Mouse (Mus musculus): ENCODE results near the gene Il6st. TPM values are rescaled to one million over a fixed set of nuclear protein-coding genes. Genes with fewer than 3 reads are reported as not detected.

Il6st gene
- polyA plus RNA-seq, 1 experiment from 2014 or later: 4.3 TPM

DNA sequence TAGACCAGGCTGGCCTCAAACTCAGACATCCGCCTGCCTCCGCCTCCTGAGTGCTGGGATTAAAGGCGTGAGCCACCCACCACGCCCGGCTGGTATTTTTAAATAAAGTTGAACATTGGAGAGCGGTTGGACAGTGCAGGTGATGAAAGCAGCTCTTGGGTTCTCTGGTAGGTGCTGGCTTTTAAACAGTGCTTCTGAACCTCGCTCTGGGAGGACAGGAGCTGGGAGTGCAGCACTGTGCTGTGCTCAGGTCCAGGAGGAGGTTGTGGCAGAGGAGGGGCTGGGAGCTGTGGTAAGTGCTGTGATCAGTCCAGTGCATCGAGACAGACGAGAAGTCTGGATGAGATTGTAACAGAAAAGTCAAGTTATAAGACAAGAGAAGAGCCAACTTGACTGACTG lies 3.5 kb downstream of the Il6st start:
- Histone ChIP-seq H3K4me3 (replicated peaks) (no peak overlapping the region), H3K27me3 (peaks cover 13% of the 10 kb centered on the region), H3K9ac (no peak overlapping the region), H3K27ac (no peak overlapping the region), H3K4me1 (replicated peaks) (peaks cover 39% of the 10 kb centered on the region), H3K4me2 (no peak overlapping the region), H3K36me3 (no peaks in the 10 kb centered on the region), H3K9me3 (replicated peaks) (no peaks in the 10 kb centered on the region)
- no peak for DNase-seq
- ATAC-seq (ENCODE audit: low read depth): no peak
- 70% methylated on average over 9 of the region's 9 CpGs for WGBS (ENCODE audit: insufficient replicate concordance)

DNA sequence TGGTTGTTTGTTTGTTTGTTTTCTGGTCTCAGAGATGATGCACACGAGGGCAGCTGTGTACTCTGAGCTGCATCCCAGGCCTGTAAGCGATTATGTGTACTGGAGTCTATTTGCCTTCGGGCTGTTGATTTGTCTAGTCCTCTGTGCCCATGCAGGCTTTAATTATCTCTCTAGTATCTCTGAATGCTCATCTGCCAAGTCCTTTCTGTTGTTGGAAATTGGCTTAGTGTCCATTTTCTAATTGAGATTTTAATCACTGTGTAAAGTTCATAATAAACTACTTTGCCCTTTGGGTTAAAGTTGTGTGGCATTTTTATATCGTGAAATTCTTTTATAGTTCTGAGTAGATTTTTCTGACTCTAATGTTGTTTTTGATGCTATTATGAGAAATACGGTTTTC lies 5.6 kb downstream of the Il6st start:
- H3K9me3 ChIP-seq (replicated peaks): no peaks in the 10 kb centered on the region
- WGBS (ENCODE audit: insufficient replicate concordance): 65% methylated on average over 5 of the region's 5 CpGs

GRCm38 (mm10) chr13:112471201-112471600 lies 7.3 kb downstream of the Il6st start:
- DNase-seq (no peak), ATAC-seq (ENCODE audit: low read depth) (no peak)
- H3K36me3 ChIP-seq: peaks cover 9% of the 10 kb centered on the region
- no peak overlapping the region for H3K9ac ChIP-seq
- WGBS (ENCODE audit: insufficient replicate concordance): 75% methylated on average over 9 of the region's 9 CpGs
- H3K27ac ChIP-seq: no peak overlapping the region
- no peak overlapping the region for H3K4me2 ChIP-seq
- no peaks in the 10 kb centered on the region for H3K27me3 ChIP-seq
- H3K9me3 ChIP-seq (replicated peaks): no peaks in the 10 kb centered on the region
- peaks cover 20% of the 10 kb centered on the region for H3K4me1 ChIP-seq (replicated peaks)
- no peak overlapping the region for H3K4me3 ChIP-seq (replicated peaks)

More for the DNA sequence above, 5.6 kb downstream of the Il6st start:
- H3K27ac ChIP-seq: no peak overlapping the region
- DNase-seq (no peak), ATAC-seq (ENCODE audit: low read depth) (no peak)
- H3K4me3 ChIP-seq (replicated peaks): no peak overlapping the region
- H3K27me3 ChIP-seq: peaks cover 7% of the 10 kb centered on the region
- no peaks in the 10 kb centered on the region for H3K36me3 ChIP-seq
- H3K9ac ChIP-seq: no peak overlapping the region
- H3K4me1 ChIP-seq (replicated peaks): peaks cover 27% of the 10 kb centered on the region
- H3K4me2 ChIP-seq: no peak overlapping the region

GRCm38 (mm10) chr13:112472401-112473023 lies 8.6 kb downstream of the Il6st start:
- 81% methylated on average over 19 of the region's 19 CpGs for WGBS (ENCODE audit: insufficient replicate concordance)
- ATAC-seq (ENCODE audit: low read depth) (0 out of 2 replicates have a peak, but pooled peaks have one; percentile 23), DNase-seq (no peak)
- Histone ChIP-seq H3K9me3 (replicated peaks) (no peaks in the 10 kb centered on the region), H3K4me3 (replicated peaks) (no peak overlapping the region), H3K4me1 (replicated peaks) (peaks cover 11% of the 10 kb centered on the region), H3K27ac (no peak overlapping the region), H3K9ac (no peak overlapping the region), H3K27me3 (no peaks in the 10 kb centered on the region), H3K4me2 (no peak overlapping the region), H3K36me3 (peaks cover 11% of the 10 kb centered on the region)

DNA sequence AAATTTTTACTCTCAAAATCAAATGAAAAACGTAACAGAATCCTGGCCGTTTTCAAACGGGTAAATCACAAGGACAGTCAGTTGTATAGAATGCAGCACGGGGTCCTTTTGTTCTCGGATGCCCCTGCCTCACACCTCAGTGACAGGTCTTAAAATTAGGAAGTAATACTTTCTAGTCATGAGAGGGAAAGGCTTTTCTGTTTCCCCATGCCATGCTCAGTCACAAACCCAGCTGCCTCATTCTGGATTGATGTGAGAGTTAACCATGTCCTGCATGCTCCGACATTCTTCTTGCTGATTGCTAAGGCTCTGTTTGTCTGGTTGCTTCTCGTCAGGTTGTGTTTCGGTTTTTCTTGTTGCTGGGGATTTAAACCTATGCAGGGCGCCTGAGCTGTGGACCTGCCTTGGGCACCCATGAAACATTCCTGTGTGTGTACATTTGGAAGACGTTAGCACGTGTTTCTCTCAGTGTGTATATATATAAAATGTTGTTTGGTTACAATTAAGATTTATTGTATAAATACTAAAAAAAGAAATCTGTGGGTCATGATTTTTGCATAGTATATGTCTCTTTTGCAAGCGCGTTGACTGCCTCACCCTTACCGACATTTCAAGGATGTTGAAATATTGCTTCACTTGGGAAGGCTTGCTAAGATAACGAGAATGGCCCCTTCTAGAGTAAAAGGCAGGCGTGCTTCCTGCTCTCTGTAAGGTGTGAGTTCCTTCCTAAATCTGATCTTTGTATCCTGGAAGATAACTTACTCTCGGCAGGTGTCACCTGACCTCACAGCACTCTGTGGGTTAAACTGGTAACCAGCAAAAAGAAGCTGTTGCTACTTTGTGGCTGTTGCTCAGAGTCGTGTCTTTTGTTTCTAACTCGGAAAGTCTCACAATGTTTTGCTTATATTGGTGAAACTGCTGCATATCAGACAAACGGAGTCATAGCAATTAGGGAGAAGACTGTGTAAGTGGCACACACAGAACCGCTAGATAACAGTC lies 10.2 kb downstream of the Il6st start:
- no peaks in the 10 kb centered on the region for H3K27me3 ChIP-seq
- no peak overlapping the region for H3K9ac ChIP-seq
- H3K4me1 ChIP-seq (replicated peaks): peaks cover 10% of the 10 kb centered on the region
- ATAC-seq (ENCODE audit: low read depth): no peak
- H3K36me3 ChIP-seq: peaks cover 11% of the 10 kb centered on the region
- no peak overlapping the region for H3K4me3 ChIP-seq (replicated peaks)
- no peak overlapping the region for H3K27ac ChIP-seq
- no peak for DNase-seq
- no peaks in the 10 kb centered on the region for H3K9me3 ChIP-seq (replicated peaks)
- no peak overlapping the region for H3K4me2 ChIP-seq
- 67% methylated on average over 21 of the region's 21 CpGs for WGBS (ENCODE audit: insufficient replicate concordance)

DNA sequence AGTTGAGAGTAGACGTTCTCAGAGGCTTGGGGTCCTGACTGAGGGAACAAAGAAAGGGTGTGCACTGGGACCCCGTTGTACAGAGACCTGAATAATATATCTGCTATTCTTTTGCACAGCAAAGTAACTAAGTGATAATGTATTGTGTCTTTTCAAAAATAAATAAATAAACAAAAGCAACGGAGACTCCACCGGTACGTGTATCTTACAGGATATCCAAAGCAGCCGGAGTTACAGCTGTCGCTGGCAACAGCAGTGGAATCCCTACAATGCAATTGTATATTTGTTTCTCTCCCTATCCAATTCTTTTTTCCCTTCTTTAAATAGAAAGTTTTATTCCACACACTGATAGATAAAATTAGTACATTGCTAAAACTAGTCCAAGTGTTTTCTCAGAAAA lies 15.2 kb downstream of the Il6st start:
- Histone ChIP-seq H3K9me3 (replicated peaks) (no peaks in the 10 kb centered on the region), H3K4me2 (no peak overlapping the region), H3K27me3 (no peaks in the 10 kb centered on the region), H3K4me1 (replicated peaks) (no peaks in the 10 kb centered on the region), H3K4me3 (replicated peaks) (no peak overlapping the region), H3K27ac (no peak overlapping the region), H3K36me3 (peaks cover 22% of the 10 kb centered on the region), H3K9ac (no peak overlapping the region)
- ATAC-seq (ENCODE audit: low read depth): no peak
- DNase-seq: no peak
- 77% methylated on average over 7 of the region's 7 CpGs for WGBS (ENCODE audit: insufficient replicate concordance)

DNA sequence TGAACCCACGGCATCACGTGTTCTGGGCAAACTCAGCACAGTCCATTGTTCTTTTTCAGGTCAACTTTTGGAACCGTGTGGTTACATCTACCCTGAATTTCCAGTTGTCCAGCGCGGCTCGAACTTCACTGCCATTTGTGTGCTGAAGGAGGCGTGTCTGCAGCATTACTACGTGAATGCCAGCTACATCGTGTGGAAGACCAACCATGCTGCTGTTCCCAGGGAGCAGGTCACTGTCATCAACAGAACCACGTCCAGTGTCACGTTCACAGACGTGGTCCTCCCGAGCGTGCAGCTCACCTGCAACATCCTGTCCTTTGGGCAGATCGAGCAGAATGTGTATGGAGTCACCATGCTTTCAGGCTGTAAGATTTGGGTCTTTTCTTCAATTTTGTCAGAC lies 16.1 kb downstream of the Il6st start:
- no peak overlapping the region for H3K27ac ChIP-seq
- WGBS (ENCODE audit: insufficient replicate concordance): 77% methylated on average over 15 of the region's 15 CpGs
- H3K4me1 ChIP-seq (replicated peaks): no peaks in the 10 kb centered on the region
- peaks cover 27% of the 10 kb centered on the region for H3K36me3 ChIP-seq
- H3K9me3 ChIP-seq (replicated peaks): no peaks in the 10 kb centered on the region
- no peaks in the 10 kb centered on the region for H3K27me3 ChIP-seq
- no peak overlapping the region for H3K4me3 ChIP-seq (replicated peaks)
- no peak overlapping the region for H3K4me2 ChIP-seq
- no peak overlapping the region for H3K9ac ChIP-seq
- no peak for ATAC-seq (ENCODE audit: low read depth)
- no peak for DNase-seq

DNA sequence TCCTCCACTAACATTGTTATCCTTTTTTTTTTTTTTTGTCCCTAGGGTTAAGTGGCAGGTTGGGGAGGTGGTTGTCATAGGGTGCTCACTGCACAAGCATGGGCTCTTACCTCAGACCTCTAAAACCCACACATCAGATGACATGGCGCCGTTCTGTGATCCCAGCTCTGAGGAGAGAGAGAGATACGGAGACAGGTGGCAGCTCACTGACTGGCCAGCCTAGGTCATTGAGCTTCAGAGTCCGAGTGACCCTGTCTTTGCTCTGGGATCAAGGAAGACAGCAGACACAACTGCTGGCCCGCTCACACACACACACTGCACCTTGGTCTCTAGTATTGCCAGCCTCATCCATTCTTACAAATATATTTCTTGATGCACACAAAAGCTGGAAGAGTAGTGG lies 18.7 kb downstream of the Il6st start:
- no peak overlapping the region for H3K9ac ChIP-seq
- DNase-seq: no peak
- H3K4me2 ChIP-seq: no peak overlapping the region
- WGBS (ENCODE audit: insufficient replicate concordance): 77% methylated on average over 5 of the region's 5 CpGs
- no peak overlapping the region for H3K27ac ChIP-seq
- ATAC-seq (ENCODE audit: low read depth): no peak
- peaks cover 35% of the 10 kb centered on the region for H3K36me3 ChIP-seq
- no peak overlapping the region for H3K4me3 ChIP-seq (replicated peaks)
- H3K9me3 ChIP-seq (replicated peaks): no peaks in the 10 kb centered on the region
- H3K27me3 ChIP-seq: no peaks in the 10 kb centered on the region
- H3K4me1 ChIP-seq (replicated peaks): no peaks in the 10 kb centered on the region

GRCm38 (mm10) chr13:112483015-112483414 lies 19.1 kb downstream of the Il6st start:
- no peak for ATAC-seq (ENCODE audit: low read depth)
- H3K4me1 ChIP-seq (replicated peaks): no peaks in the 10 kb centered on the region
- no peak for DNase-seq
- WGBS (ENCODE audit: insufficient replicate concordance): 70% methylated on average over 7 of the region's 7 CpGs
- H3K27me3 ChIP-seq: no peaks in the 10 kb centered on the region
- no peak overlapping the region for H3K27ac ChIP-seq
- H3K4me3 ChIP-seq (replicated peaks): no peak overlapping the region
- H3K9ac ChIP-seq: no peak overlapping the region
- H3K9me3 ChIP-seq (replicated peaks): no peaks in the 10 kb centered on the region
- peaks cover 35% of the 10 kb centered on the region for H3K36me3 ChIP-seq
- no peak overlapping the region for H3K4me2 ChIP-seq

GRCm38 (mm10) chr13:112486236-112486635 lies 22.4 kb downstream of the Il6st start:
- H3K4me3 ChIP-seq (replicated peaks): no peak overlapping the region
- H3K36me3 ChIP-seq: peaks cover 39% of the 10 kb centered on the region
- 79% methylated on average over 5 of the region's 5 CpGs for WGBS (ENCODE audit: insufficient replicate concordance)
- ATAC-seq (ENCODE audit: low read depth): no peak
- H3K9ac ChIP-seq: no peak overlapping the region
- DNase-seq: no peak
- H3K4me2 ChIP-seq: no peak overlapping the region
- no peaks in the 10 kb centered on the region for H3K27me3 ChIP-seq
- H3K4me1 ChIP-seq (replicated peaks): peaks cover 7% of the 10 kb centered on the region; the same call in 1 of the 2 replicates
- H3K9me3 ChIP-seq (replicated peaks): no peaks in the 10 kb centered on the region
- no peak overlapping the region for H3K27ac ChIP-seq

DNA sequence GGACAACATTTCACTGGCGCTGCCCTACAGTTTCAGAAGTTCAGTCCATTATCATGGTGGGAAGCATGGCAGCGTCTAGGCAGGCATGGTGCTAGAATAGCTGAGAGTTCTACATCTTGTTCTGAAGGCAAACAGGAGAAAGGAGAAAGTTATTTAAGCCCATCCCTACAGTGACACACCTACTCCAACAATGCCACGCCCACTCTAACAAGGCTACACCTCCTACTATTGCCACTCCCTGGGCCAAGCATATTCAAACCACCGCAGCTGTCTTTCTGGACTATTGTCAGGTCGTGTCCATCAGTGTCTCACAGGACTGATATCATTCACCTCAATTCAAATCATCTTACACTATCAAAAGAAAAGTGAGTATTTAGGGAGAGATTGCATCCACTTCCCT lies 22.8 kb downstream of the Il6st start:
- Histone ChIP-seq H3K36me3 (peaks cover 38% of the 10 kb centered on the region), H3K4me2 (no peak overlapping the region)
- 78% methylated on average over 5 of the region's 5 CpGs for WGBS (ENCODE audit: insufficient replicate concordance)

More for the DNA sequence above, 22.8 kb downstream of the Il6st start:
- ATAC-seq (ENCODE audit: low read depth): no peak
- Histone ChIP-seq H3K4me3 (replicated peaks) (no peak overlapping the region), H3K27me3 (no peaks in the 10 kb centered on the region), H3K9me3 (replicated peaks) (no peaks in the 10 kb centered on the region), H3K4me1 (replicated peaks) (peaks cover 7% of the 10 kb centered on the region; the same call in 1 of the 2 replicates), H3K9ac (no peak overlapping the region), H3K27ac (no peak overlapping the region)
- DNase-seq: no peak
